Mouse (Mus musculus): ENCODE measurements at regions not wholly inside any gene's neighbourhood (a gene's known extent, or its start where the extent isn't known, plus 50 kb on each side); places are given as distances from the start of the nearest gene placed in this dataset.
"Not testable (repeated sequence)": the region's sequence is repeated elsewhere in the genome, so short reads cannot be mapped to it uniquely, and the experiment has no call there.

- no peak for DNase-seq (ENCODE audit: low read depth, low spot score)
Measured at GRCm38 (mm10) chr8:109311484-109312210, 182.2 kb upstream of the Pmfbp1 start.

GRCm38 (mm10) chr8:109312731-109313130 lies 181.1 kb upstream of the Pmfbp1 start:
- DNase-seq (ENCODE audit: low read depth, low spot score) = no peak

- DNase-seq (ENCODE audit: low read depth, low spot score) = no peak
Measured at GRCm38 (mm10) chr8:109320955-109321354, 172.9 kb upstream of the Pmfbp1 start.

- no peak for DNase-seq (ENCODE audit: low read depth, low spot score)
Measured at GRCm38 (mm10) chr8:109323351-109323750, 170.5 kb upstream of the Pmfbp1 start.

- DNase-seq (ENCODE audit: low read depth, low spot score) = no peak
Measured at GRCm38 (mm10) chr8:109324241-109324640, 169.6 kb upstream of the Pmfbp1 start.

- DNase-seq (ENCODE audit: low read depth, low spot score) = no peak
Measured at GRCm38 (mm10) chr8:109336203-109336602, 157.6 kb upstream of the Pmfbp1 start.

- DNase-seq (ENCODE audit: low read depth, low spot score) = no peak
Measured at GRCm38 (mm10) chr8:109338220-109338835, 155.5 kb upstream of the Pmfbp1 start.

- DNase-seq (ENCODE audit: low read depth, low spot score) = not testable (repeated sequence)
Measured at GRCm38 (mm10) chr8:109340647-109341046, 153.2 kb upstream of the Pmfbp1 start.

- DNase-seq (ENCODE audit: low read depth, low spot score) = no peak
Measured at GRCm38 (mm10) chr8:109355168-109355567, 138.7 kb upstream of the Pmfbp1 start.

GRCm38 (mm10) chr8:109359396-109360051 lies 134.3 kb upstream of the Pmfbp1 start:
- DNase-seq (ENCODE audit: low read depth, low spot score) = no peak

GRCm38 (mm10) chr8:109360081-109360715 lies 133.6 kb upstream of the Pmfbp1 start:
- no peak for DNase-seq (ENCODE audit: low read depth, low spot score)

- DNase-seq (ENCODE audit: low read depth, low spot score) = no peak
Measured at GRCm38 (mm10) chr8:109360904-109361303, 132.9 kb upstream of the Pmfbp1 start.

GRCm38 (mm10) chr8:109361575-109362361 lies 132.1 kb upstream of the Pmfbp1 start:
- no peak for DNase-seq (ENCODE audit: low read depth, low spot score)

GRCm38 (mm10) chr8:109363185-109363845 lies 130.5 kb upstream of the Pmfbp1 start:
- no peak for DNase-seq (ENCODE audit: low read depth, low spot score)

GRCm38 (mm10) chr8:109373977-109374376 lies 119.8 kb upstream of the Pmfbp1 start:
- DNase-seq (ENCODE audit: low read depth, low spot score) = no peak

GRCm38 (mm10) chr8:109384881-109385280 lies 108.9 kb upstream of the Pmfbp1 start:
- DNase-seq (ENCODE audit: low read depth, low spot score) = no peak

- no peak for DNase-seq (ENCODE audit: low read depth, low spot score)
Measured at GRCm38 (mm10) chr8:109395133-109395855, 98.5 kb upstream of the Pmfbp1 start.

GRCm38 (mm10) chr8:109399616-109400015 lies 94.2 kb upstream of the Pmfbp1 start:
- DNase-seq (ENCODE audit: low read depth, low spot score) = no peak

GRCm38 (mm10) chr8:109400192-109400591 lies 93.6 kb upstream of the Pmfbp1 start:
- DNase-seq (ENCODE audit: low read depth, low spot score) = no peak

- DNase-seq (ENCODE audit: low read depth, low spot score) = no peak
Measured at GRCm38 (mm10) chr8:109407913-109408312, 85.9 kb upstream of the Pmfbp1 start.
